Mouse (Mus musculus): ENCODE results near the gene Atp5s. TPM values are rescaled to one million over a fixed set of nuclear protein-coding genes. Genes with fewer than 3 reads are reported as not detected.

Atp5s gene
- polyA plus RNA-seq, 1 experiment from 2014 or later = 35.8 TPM

DNA sequence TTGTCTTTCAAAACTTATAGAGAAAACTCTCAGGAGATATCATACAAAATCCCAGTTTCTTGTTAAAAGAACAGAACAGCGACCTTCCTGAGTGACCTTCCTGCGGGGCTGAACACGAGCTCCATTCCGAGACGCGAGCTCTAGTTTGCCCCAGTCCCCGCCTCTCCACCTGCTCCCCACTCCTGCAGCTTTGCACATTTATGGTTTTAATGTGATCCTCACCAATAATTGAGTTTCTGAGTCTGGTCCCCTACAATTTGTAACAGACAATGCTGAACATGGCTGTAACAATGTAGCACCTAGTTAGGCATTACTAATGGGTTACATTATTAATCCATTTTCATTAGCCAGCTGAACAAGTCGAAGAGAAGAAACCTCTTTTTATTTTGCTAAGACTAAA, 56.7 kb downstream of the Atp5s start:
- no peak overlapping the region for H3K4me3 ChIP-seq (ENCODE audit: low read depth, low read length)
- no peak for ATAC-seq (replicated peaks; ENCODE audit: insufficient number of reproducible peaks, low FRiP score, low TSS enrichment)
- H3K27ac ChIP-seq (ENCODE audit: low read depth, low read length) = no peak overlapping the region
- no peak overlapping the region for H3K9ac ChIP-seq (ENCODE audit: low read depth, low read length)
- no peaks in the 10 kb centered on the region for H3K9me3 ChIP-seq (replicated peaks; ENCODE audit: control insufficient read depth, low read length)
- peaks cover 10% of the 10 kb centered on the region for H3K4me1 ChIP-seq (ENCODE audit: control insufficient read depth, insufficient read depth, low read length)
- no peaks in the 10 kb centered on the region for H3K27me3 ChIP-seq (ENCODE audit: control insufficient read depth, insufficient read depth, low read length)
- no peaks in the 10 kb centered on the region for H3K36me3 ChIP-seq (ENCODE audit: control insufficient read depth, insufficient read depth, low read length)
- WGBS (ENCODE audit: insufficient replicate concordance) = 88% methylated on average over 8 of the region's 8 CpGs
- H3K4me2 ChIP-seq = no peak overlapping the region

- Histone ChIP-seq H3K9ac (ENCODE audit: low read depth, low read length) (no peak overlapping the region; the same call in 1 of the 2 replicates), H3K9me3 (replicated peaks; ENCODE audit: control insufficient read depth, low read length) (no peaks in the 10 kb centered on the region), H3K4me1 (ENCODE audit: control insufficient read depth, insufficient read depth, low read length) (peaks cover 5% of the 10 kb centered on the region), H3K36me3 (ENCODE audit: control insufficient read depth, insufficient read depth, low read length) (no peaks in the 10 kb centered on the region), H3K27me3 (ENCODE audit: control insufficient read depth, insufficient read depth, low read length) (no peaks in the 10 kb centered on the region), H3K27ac (ENCODE audit: low read depth, low read length) (peak overlapping the region; percentile 76), H3K4me2 (no peak overlapping the region), H3K4me3 (ENCODE audit: low read depth, low read length) (no peak overlapping the region)
- WGBS (ENCODE audit: insufficient replicate concordance) = 66% methylated on average over 10 of the region's 10 CpGs
- ATAC-seq (replicated peaks; ENCODE audit: insufficient number of reproducible peaks, low FRiP score, low TSS enrichment) = 0 out of 2 replicates have a peak, but pooled peaks have one; percentile 37
These were observed 57.3 kb downstream of the Atp5s start for GRCm38 (mm10) chr12:69781935-69782650.

GRCm38 (mm10) chr12:69783247-69784025, 58.7 kb downstream of the Atp5s start:
- Histone ChIP-seq H3K27ac (ENCODE audit: low read depth, low read length) (peak overlapping the region; percentile 76), H3K9ac (ENCODE audit: low read depth, low read length) (no peak overlapping the region), H3K36me3 (ENCODE audit: control insufficient read depth, insufficient read depth, low read length) (no peaks in the 10 kb centered on the region), H3K4me2 (peak overlapping the region; percentile 34), H3K4me1 (ENCODE audit: control insufficient read depth, insufficient read depth, low read length) (peaks cover 5% of the 10 kb centered on the region), H3K27me3 (ENCODE audit: control insufficient read depth, insufficient read depth, low read length) (no peaks in the 10 kb centered on the region), H3K4me3 (ENCODE audit: low read depth, low read length) (no peak overlapping the region), H3K9me3 (replicated peaks; ENCODE audit: control insufficient read depth, low read length) (no peaks in the 10 kb centered on the region)
- 49% methylated on average over 6 of the region's 6 CpGs for WGBS (ENCODE audit: insufficient replicate concordance)
- ATAC-seq (replicated peaks; ENCODE audit: insufficient number of reproducible peaks, low FRiP score, low TSS enrichment) = peak; percentile 89

DNA sequence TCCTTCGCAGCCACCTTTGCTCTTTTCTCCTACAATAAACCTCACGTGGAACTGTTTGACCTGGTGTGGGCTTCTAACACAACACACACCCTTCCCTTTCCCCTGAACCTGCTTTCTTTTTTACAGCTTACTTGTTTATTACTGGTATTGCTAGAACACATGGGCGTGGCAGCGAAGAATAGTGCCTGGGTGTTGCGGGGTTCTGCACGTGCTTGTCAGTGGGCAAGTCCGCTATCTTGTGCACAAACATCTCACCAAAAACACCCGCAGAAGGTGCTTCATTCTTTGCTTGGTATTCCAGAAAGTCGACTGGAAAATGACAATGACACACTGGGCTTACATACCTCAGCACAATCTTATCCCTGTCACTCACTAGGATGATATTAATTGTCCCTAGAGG, 60.7 kb downstream of the Atp5s start:
- H3K4me3 ChIP-seq (ENCODE audit: low read depth, low read length) = no peak overlapping the region
- 76% methylated on average over 9 of the region's 9 CpGs for WGBS (ENCODE audit: insufficient replicate concordance)
- H3K9me3 ChIP-seq (replicated peaks; ENCODE audit: control insufficient read depth, low read length) = no peaks in the 10 kb centered on the region
- H3K27me3 ChIP-seq (ENCODE audit: control insufficient read depth, insufficient read depth, low read length) = peaks cover 4% of the 10 kb centered on the region; the same call in 1 of the 2 replicates
- H3K9ac ChIP-seq (ENCODE audit: low read depth, low read length) = no peak overlapping the region
- no peak for ATAC-seq (replicated peaks; ENCODE audit: insufficient number of reproducible peaks, low FRiP score, low TSS enrichment)
- no peak overlapping the region for H3K27ac ChIP-seq (ENCODE audit: low read depth, low read length)
- peaks cover 6% of the 10 kb centered on the region for H3K4me1 ChIP-seq (ENCODE audit: control insufficient read depth, insufficient read depth, low read length)
- H3K36me3 ChIP-seq (ENCODE audit: control insufficient read depth, insufficient read depth, low read length) = no peaks in the 10 kb centered on the region
- H3K4me2 ChIP-seq = no peak overlapping the region

GRCm38 (mm10) chr12:69788380-69788779, 63.6 kb downstream of the Atp5s start:
- peaks cover 6% of the 10 kb centered on the region for H3K27me3 ChIP-seq (ENCODE audit: control insufficient read depth, insufficient read depth, low read length)
- no peak overlapping the region for H3K9ac ChIP-seq (ENCODE audit: low read depth, low read length)
- WGBS (ENCODE audit: insufficient replicate concordance) = 78% methylated on average over 5 of the region's 5 CpGs
- ATAC-seq (replicated peaks; ENCODE audit: insufficient number of reproducible peaks, low FRiP score, low TSS enrichment) = no peak
- H3K27ac ChIP-seq (ENCODE audit: low read depth, low read length) = no peak overlapping the region
- H3K4me1 ChIP-seq (ENCODE audit: control insufficient read depth, insufficient read depth, low read length) = peaks cover 4% of the 10 kb centered on the region
- H3K9me3 ChIP-seq (replicated peaks; ENCODE audit: control insufficient read depth, low read length) = no peaks in the 10 kb centered on the region
- H3K4me3 ChIP-seq (ENCODE audit: low read depth, low read length) = no peak overlapping the region
- no peaks in the 10 kb centered on the region for H3K36me3 ChIP-seq (ENCODE audit: control insufficient read depth, insufficient read depth, low read length)
- H3K4me2 ChIP-seq = no peak overlapping the region

DNA sequence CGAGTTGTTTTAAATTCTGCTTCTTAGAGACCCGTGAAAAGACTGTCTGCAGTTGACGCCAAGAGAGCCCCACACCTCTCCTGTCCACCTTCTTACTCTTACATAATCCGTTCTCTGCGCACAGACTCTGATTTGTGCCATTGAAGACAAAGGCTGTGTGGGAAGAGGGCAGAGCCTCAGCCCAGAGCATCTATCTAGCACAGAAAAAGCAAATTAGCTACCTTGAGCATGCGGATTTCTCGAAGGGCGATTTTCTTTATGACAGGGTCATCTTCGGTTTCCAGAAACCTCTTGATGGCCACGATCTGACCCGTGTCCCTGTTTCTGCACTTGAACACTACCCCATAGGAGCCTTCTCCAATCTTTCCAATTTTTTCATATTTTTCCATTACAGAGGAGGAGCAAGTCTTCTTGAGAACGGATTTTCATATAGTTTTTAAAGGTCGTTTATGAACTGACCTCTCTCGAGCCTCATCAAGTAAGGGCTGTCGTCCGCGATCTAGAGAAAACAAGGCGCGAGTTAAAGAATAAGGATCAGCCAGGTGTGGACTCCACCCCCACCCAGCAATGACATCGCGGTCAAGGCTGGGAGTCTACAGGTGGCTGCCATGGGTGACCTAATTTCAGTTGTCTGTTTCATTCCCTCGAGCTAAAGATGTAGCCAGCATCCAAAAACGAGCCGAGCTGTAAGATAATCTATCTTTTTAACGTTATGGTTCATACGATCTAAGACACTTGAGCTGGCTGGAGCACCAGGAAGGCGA, 65.2 kb downstream of the Atp5s start:
- Histone ChIP-seq H3K27me3 (ENCODE audit: control insufficient read depth, insufficient read depth, low read length) (peaks cover 6% of the 10 kb centered on the region), H3K9ac (ENCODE audit: low read depth, low read length) (peak overlapping the region; percentile 73), H3K36me3 (ENCODE audit: control insufficient read depth, insufficient read depth, low read length) (no peaks in the 10 kb centered on the region), H3K9me3 (replicated peaks; ENCODE audit: control insufficient read depth, low read length) (no peaks in the 10 kb centered on the region), H3K27ac (ENCODE audit: low read depth, low read length) (no peak overlapping the region), H3K4me2 (peak overlapping the region; percentile 100), H3K4me3 (ENCODE audit: low read depth, low read length) (peak overlapping the region; percentile 64), H3K4me1 (ENCODE audit: control insufficient read depth, insufficient read depth, low read length) (peaks cover 4% of the 10 kb centered on the region)
- no peak for ATAC-seq (replicated peaks; ENCODE audit: insufficient number of reproducible peaks, low FRiP score, low TSS enrichment)
- 36% methylated on average over 27 of the region's 27 CpGs for WGBS (ENCODE audit: insufficient replicate concordance)

DNA sequence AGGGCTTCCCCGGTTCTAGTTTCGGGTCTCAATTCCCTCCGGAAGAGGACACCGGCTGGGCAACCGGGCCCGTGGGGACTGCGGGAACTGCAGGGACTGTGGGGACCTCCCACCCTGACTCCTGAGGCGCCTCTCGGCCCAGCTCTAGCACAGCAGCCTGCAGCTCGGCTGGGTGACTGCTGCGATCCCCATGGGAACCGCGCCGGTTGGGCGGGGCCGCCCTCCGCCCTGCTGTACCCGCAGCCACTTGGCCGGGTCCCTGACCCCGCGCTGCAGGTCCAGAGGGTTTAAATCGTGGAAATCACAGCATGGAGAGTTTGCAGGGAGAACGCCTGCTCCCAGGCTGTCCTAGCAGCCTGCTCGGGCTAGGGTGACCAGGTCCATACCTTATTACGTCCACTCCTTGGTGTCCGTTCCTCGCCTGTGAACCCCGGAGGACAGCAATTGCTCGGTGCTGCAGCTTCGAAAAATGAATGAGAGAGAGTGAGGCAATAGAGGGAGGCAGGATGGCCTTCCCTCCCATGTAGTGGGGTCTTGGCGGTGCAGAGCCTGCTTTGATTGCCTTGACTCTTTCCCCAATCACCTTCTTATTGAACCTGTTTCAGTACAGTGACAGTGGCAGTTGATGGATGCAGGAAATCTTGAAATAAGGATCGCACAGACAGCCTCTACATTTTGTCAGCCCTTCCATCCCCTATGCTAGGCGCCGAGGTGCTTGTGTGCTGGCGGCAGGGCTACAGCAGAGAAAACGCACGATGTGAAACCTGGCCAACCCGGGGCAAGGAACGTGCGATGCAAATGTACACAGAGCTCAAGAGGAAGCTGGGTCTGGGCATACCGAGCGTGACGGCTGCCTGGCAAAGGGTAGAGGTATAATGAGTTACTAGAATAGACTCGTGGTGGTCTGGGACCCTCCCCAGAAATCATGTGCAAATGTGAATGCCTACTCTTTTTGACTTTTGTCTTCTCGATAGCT, 66.1 kb downstream of the Atp5s start, which contains the start of gene Cdkl1:
TSS of gene Cdkl1 (minus strand) at position 738 of the 976 bp plus-strand sequence.
- Histone ChIP-seq H3K4me1 (ENCODE audit: control insufficient read depth, insufficient read depth, low read length) (peaks cover 4% of the 10 kb centered on the region), H3K27ac (ENCODE audit: low read depth, low read length) (no peak within 1 kb of the TSS), H3K4me2 (peak within 1 kb of the TSS; percentile 100), H3K27me3 (ENCODE audit: control insufficient read depth, insufficient read depth, low read length) (peaks cover 6% of the 10 kb centered on the region), H3K9ac (ENCODE audit: low read depth, low read length) (peak within 1 kb of the TSS; percentile 73), H3K9me3 (replicated peaks; ENCODE audit: control insufficient read depth, low read length) (no peaks in the 10 kb centered on the region), H3K4me3 (ENCODE audit: low read depth, low read length) (peak within 1 kb of the TSS; percentile 64), H3K36me3 (ENCODE audit: control insufficient read depth, insufficient read depth, low read length) (no peaks in the 10 kb centered on the region)
- ATAC-seq (replicated peaks; ENCODE audit: insufficient number of reproducible peaks, low FRiP score, low TSS enrichment) = peak; percentile 95
- WGBS (ENCODE audit: insufficient replicate concordance) = 3% methylated on average over 45 of the region's 45 CpGs
